Mouse (Mus musculus) embryonic fibroblast, embryonic 13.5 days (primary cell): ENCODE measurements at regions not wholly inside any gene's neighbourhood (a gene's known extent, or its start where the extent isn't known, plus 50 kb on each side); places are given as distances from the start of the nearest gene placed in this dataset.

Experiments used
- CTCF ChIP-seq: IDR thresholded peaks from 2 replicates; pipeline ENCODE4 v1.5.1; 2011; ENCODE audit warnings: mild to moderate bottlenecking, control low read depth, low read length, moderate library complexity, borderline replicate concordance; ENCODE audit not compliant: insufficient read depth
- POLR2A ChIP-seq: IDR thresholded peaks from 2 replicates; pipeline ENCODE4 v1.6.1; 2011; ENCODE audit warnings: low read depth, mild to moderate bottlenecking, control low read depth, low read length, moderate library complexity

- TF ChIP-seq CTCF (no peak), POLR2A (no peak)
Measured at GRCm38 (mm10) chr2:28352903-28353302, 93.7 kb upstream of the Ppp1r26 start.
